Mouse (Mus musculus) common myeloid progenitor, adult 5-6 weeks (primary cell): Measurements from ENCODE around the gene Ift88. TPM values are rescaled to one million over a fixed set of nuclear protein-coding genes. Genes with fewer than 3 reads are reported as not detected.

Source experiments
- ATAC-seq: replicated peaks from 2 replicates; pipeline ENCODE4 v1.8.0; 2016; ENCODE audit warnings: low read depth, mild to moderate bottlenecking, moderate TSS enrichment, inconsistent platforms; ENCODE audit not compliant: poor library complexity, severe bottlenecking
- total RNA-seq: library from RNA; stranded (forward); fragments of 200-1000, 187-1606 nt; gene quantifications from 2 replicates; pipeline ENCODE4 v1.2.3, GENCODE M21; 2017

Ift88 gene
- total RNA-seq, 1 experiment from 2014 or later, result 13.3 TPM

DNA sequence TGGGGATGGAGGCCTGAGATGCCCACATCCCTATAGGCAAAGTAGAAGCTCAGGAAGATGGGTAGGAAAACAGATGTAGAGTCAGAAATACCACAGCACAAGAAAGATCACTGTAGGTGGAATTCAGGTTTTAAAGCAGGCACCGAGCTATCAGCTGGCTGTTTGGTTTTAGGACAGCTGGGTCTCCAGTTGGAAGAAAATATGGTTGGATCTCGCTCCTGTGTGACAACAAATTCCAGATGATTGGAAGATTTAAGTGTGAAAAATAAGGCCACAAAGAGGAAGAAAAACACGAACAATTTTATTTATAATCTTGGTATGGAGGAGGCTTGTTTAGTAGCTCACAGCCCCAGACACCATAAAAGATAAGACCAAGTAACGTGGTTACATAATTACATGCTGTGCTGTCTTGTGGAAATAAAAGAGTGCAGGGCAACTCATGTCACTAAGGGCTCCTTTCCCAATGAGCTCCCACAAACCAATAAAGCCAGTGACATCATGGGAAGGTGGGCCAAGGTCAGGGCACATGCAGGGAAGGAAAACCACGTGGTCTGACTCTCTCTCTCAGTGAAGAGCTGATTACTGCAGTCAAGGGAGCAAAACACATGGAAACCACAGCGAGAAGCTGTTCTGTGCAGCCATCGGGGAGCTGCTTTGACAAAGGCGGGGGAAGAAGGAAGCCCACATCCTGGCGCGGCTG is 105.4 kb downstream of the Ift88 start:
- peak; percentile 36 for ATAC-seq

DNA sequence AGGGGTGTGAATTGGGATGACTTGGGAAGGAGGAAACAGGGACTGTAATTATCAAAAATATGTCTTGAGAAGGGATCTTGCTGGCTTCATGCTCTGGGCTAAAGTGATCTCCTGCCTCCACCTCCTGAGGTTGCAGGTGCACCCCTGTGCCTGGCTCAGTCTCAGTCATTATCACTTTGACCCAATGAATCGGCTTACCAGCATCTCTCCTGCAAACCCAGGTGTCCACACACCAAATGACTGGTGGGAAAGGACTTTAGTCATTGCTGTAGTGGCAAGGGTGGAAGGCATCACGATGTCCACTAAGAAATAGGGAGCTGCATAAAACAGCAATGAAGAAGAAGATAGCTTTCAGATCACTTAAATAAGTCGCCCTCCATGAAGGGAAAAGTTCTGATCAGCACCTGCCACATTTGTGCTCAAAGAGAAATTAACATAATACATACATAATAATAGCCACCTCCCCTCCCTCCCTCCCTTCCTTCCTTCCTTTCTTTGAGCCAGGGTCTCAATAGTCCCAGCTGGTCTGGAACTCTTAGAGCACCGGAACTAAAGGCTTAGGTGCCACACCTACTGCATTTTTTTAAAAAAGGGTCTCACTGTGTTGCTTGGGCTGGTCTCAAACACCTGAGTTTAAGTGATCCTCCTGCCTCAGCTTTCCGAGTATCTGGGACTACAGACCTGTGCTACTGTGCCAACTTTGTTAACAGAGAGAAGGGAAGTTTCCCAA is 106.1 kb downstream of the Ift88 start:
- ATAC-seq, result no peak

DNA sequence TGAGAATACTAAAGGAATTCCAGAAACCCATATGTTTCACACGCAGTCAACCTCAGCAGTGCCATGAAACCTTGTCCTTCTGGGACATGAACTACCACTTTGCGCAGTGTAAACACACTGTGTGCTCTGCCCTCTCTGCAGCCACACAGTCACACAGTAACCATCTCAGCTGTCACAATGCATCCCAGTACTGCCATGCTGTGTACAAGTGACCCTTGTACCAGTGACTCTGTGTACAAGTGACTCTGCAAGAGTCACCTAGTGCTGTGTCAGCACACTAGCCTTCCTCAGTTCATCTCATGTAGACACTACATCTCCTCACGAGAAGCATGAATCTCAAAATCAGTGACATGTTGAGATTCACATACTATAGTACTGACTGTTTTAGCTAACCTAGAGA is 108.7 kb downstream of the Ift88 start:
- no peak for ATAC-seq

- peak; percentile 52 for ATAC-seq
Observed at GRCm38 (mm10) chr14:57533214-57533613, 109.4 kb downstream of the Ift88 start.

DNA sequence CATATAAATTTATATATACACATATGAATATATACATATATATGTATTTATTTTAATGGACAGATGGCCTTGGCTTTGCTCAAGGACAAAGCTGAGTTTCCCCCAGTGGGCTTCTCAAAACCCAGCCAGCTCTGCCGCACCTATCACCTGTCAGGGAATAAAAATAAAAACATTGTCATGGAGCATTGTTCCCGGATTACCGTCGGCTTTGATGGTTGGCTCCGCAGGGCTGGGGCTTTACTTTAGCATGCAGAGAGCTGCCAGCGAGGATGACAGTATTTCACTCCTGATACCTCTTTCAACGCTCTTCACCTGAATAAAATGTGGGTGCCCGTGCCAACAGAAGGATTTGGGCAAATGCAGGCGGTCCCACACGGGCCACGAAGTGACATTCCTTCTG is 110.0 kb downstream of the Ift88 start:
- no peak for ATAC-seq

DNA sequence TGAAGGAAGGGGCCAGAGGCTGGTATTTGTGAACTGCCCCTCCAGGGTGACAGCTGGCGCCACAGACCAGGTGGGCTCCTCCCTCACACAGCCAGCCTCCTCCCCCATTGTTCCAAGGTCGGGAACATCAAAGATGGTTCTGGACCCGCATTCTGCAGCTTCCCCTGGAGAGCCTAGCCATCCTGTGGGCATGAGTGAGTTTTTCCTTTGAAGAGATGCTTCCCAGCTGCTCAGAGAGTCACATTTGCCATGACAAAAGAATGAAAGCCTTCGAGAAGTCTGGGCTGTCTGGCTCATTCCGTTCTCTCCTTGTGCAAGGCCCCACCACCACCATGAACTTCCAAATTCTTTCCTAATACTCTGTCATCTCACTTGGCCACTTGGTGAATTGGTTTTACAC is 110.5 kb downstream of the Ift88 start:
- ATAC-seq, result no peak

GRCm38 (mm10) chr14:57534961-57535360 is 111.1 kb downstream of the Ift88 start:
- no peak for ATAC-seq

GRCm38 (mm10) chr14:57535646-57536045 is 111.8 kb downstream of the Ift88 start:
- ATAC-seq, result no peak

DNA sequence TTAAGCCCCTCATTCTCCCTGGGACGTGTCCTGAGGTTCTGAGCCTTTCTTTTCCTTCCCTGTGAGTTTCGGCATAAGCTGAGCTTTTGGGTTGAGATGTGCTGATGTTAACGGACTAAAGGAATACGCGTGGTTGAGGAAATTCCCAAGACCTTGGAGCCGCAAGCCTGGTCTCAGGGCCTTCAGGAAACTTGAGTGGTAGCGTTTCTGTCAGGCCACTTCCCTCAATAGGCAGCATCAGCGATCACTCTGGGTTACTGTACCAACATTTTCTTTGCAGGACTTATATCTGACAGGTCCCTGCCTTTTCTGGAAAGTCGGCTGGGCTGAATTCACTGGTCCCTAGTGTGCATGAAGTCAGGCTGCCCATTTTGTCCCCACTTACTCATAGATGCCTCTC is 113.0 kb downstream of the Ift88 start:
- no peak for ATAC-seq

DNA sequence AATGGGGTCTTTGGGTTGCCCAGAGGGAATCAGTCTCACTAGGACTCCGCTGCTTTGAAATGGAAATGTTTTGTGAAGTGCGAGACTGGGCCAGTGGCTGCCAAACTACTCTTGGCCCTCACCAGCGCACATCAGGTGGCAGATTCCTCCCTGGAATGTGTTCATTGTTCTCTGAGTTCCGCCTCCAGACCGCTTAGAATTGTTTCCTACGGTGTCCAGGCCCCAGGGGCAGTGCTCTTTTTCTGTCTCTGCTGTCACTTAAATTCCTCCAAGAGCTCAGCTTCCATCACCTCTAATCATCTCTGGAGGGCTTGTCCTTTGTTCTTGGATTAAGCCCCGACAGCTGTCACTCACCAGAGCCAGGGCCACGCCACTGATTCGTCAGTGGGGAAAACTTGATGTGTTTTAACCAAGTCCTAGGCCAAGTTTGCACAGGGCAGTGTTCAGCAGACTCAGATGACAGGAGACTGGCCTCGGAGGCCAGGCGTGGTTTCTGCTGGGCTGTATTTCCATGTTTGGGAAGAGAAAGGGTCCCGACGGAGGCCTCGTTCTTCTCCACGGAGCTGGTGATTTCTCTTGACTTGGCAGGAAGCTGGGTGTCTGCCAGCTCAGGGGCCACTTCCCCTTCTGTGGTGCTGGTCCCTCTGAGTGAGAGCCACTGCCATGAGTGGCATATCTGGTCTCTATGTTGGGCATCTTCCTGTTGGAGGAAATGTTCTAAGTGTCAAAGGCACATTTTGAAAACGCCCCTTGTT is 113.6 kb downstream of the Ift88 start:
- ATAC-seq, result peak; percentile 91

DNA sequence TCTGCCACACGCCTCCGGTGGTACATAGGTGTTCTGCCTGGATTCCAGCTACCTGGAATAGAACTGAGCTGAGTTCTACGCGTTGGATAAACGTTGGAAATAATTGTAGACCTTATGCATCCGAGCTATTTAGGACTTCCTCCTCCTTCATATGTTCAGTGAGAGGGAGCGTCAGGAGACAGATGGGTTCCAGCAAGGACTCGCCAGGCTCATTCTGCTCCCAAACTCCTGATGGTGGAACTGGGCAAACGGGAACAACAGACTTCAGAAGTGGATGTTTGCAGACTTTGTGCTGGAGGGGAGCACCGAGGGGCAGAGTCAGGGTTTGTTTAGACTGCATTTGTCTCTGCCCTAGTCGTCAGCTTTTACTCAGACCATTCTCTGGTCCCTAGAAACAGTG is 116.8 kb downstream of the Ift88 start:
- no peak for ATAC-seq

DNA sequence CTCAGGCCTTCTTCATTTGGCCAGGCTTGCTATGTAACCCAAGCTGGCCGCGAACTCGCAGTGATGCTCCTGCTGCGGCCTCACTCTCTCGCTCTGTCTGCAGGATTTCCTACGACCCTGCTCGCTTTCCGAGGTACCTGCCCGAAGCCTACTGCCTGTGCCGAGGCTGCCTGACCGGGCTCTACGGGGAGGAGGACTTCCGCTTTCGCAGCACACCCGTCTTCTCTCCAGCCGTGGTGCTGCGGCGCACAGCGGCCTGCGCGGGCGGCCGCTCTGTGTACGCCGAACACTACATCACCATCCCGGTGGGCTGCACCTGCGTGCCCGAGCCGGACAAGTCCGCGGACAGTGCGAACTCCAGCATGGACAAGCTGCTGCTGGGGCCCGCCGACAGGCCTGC is 118.4 kb downstream of the Ift88 start:
- ATAC-seq, result peak; percentile 31; the same call in 1 of the 2 replicates

DNA sequence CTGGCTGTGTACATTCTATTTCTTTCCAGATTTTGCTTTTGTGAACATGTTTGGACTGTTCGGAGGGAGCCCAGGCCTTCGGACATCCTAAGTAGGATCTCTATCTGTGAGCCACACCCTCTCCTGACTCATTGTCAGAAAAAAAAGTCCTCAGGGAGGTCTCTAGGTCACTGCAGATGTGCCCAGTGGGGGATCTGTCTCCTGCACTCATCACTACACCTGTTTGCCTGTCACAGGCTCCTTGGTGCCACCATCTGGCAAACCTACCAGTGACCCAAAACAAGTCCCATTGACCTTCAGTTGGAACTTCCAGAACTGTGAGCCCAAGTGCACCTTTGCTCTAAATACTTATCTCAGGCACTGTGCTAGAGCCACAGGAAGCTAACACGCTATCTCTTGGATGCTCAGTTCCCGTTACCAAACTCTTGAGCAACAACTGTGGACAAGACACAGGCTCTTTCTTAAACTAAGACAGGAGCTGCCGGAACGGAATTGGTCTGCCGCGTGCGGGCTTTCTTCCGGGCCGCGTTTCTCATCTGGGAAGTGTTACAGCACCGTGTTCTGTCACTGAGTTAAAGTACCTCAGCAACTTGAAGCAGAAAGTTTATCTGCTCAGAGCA is 119.7 kb downstream of the Ift88 start:
- 0 out of 2 replicates have a peak, but pooled peaks have one; percentile 34 for ATAC-seq

GRCm38 (mm10) chr14:57545526-57545925 is 121.7 kb downstream of the Ift88 start:
- ATAC-seq, result no peak

DNA sequence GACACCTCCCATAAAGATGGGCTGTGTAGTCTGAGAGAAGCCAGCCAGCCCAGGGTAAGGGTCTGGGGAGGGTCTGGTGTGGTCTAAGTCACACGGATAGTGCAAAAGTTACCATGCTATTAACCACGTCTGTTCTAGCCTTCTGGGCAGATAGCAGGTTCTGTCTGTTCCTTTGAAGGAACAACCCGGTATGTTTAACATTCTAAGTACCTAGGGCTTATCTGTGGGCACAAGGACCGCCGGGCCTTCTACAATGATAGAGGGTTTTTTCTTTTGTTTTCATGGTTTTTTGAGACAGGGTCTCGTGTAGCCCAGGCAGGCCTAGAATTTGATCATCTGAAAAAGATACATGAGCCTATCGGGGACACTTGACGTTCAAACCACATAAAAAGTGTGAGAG is 122.3 kb downstream of the Ift88 start:
- ATAC-seq, result no peak

- ATAC-seq, result no peak
Observed at GRCm38 (mm10) chr14:57546557-57547021, 122.7 kb downstream of the Ift88 start.

GRCm38 (mm10) chr14:57547062-57547461 is 123.2 kb downstream of the Ift88 start:
- no peak for ATAC-seq

GRCm38 (mm10) chr14:57552945-57553344 is 129.1 kb downstream of the Ift88 start:
- ATAC-seq, result no peak

DNA sequence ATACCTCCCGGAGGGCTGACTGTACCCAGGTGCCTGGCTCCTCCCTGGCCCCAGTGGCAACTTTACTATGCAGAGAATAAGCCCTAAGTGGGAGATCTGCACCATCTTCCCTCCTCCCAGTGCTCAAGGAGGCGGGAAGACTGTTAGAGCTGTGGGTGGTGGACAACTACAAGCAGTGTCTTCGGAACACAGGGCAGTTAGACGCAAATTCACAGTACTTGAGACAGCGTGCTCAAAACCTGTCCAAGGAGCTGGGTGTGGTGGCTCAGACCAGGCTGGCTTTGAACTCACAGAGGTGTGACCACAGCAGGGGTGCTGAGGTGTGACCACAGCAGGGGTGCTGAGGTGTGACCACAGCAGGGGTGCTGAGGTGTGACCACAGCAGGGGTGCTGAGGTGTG is 130.6 kb downstream of the Ift88 start:
- ATAC-seq, result no peak

- ATAC-seq, result no peak
Observed at GRCm38 (mm10) chr14:57555471-57556070, 131.7 kb downstream of the Ift88 start.
